ENCODE assay signal across 19 mouse cellular contexts in genomic region chr10:99635796-99636195, GRCm38 (mm10).
DNase-seq lines count a peak whose midpoint lies in the region; ATAC-seq and TF ChIP-seq lines count a peak whose summit lies in the region.
"Had no signal": no experiment of that assay in that cellular context is flagged by ENCODE, and none has a peak within 500 bp of the region (broad histone marks: within the 10 kb centered on the region; RNA-seq: fewer than 3 reads in every experiment).

No protein-coding gene starts in this region.

- no peak for ATAC-seq in cerebellum, adult (ENCODE audit: insufficient number of reproducible peaks, low FRiP score, low TSS enrichment)
- no peak for ATAC-seq in forebrain, postnatal 0 days
- ATAC-seq in monocyte, adult 5-6 weeks (replicated peaks; ENCODE audit: insufficient number of reproducible peaks, low FRiP score, low TSS enrichment, poor library complexity, severe bottlenecking), result no peak
- ATAC-seq: intestine, embryonic 15.5 days had no signal

- H3K4me1 ChIP-seq in forebrain, postnatal 0 days (ENCODE audit: insufficient read depth), result peaks cover 8% of the 10 kb centered on the region
- peaks cover 6% of the 10 kb centered on the region for H3K4me1 ChIP-seq in forebrain, embryonic 10.5 days
- H3K4me1 ChIP-seq: embryonic facial prominence, embryonic 12.5 days; heart, embryonic 10.5 days; hindbrain, embryonic 12.5 days; intestine, embryonic 15.5 days had no signal

- H3K4me3 ChIP-seq in forebrain, postnatal 0 days (ENCODE audit: low read depth, low read length), result no peak overlapping the region
- H3K4me3 ChIP-seq in forebrain, embryonic 10.5 days, result no peak overlapping the region
- H3K4me3 ChIP-seq: embryonic facial prominence, embryonic 12.5 days; heart, embryonic 10.5 days; hindbrain, embryonic 12.5 days; intestine, embryonic 15.5 days had no signal

- H3K27ac ChIP-seq in forebrain, postnatal 0 days (ENCODE audit: low read depth, low read length), result no peak overlapping the region
- no peak overlapping the region for H3K27ac ChIP-seq in forebrain, embryonic 10.5 days
- H3K27ac ChIP-seq: embryonic facial prominence, embryonic 12.5 days; heart, embryonic 10.5 days; hindbrain, embryonic 12.5 days; intestine, embryonic 15.5 days had no signal

- TF ChIP-seq CTCF in forebrain, postnatal 0 days (IDR thresholded peaks at IDR 0.05; ENCODE audit: low read depth), result no peak

- WGBS in forebrain, postnatal 0 days, result 45% methylated on average over 4 of the region's 4 CpGs
- 91% methylated on average over 4 of the region's 4 CpGs for WGBS in forebrain, embryonic 10.5 days

- DNase-seq in cerebellum, postnatal 14 days, result peak; percentile 12 to 20
- peak; percentile 11 for DNase-seq in forebrain, postnatal 0 days
- DNase-seq in forebrain, embryonic 10.5 days (ENCODE audit: extremely low spot score, low spot score), result no peak
- peak; percentile 16 for DNase-seq in ovary, postnatal 14 days (ENCODE audit: low spot score)
- no peak for DNase-seq in ovary, postnatal 36 days (ENCODE audit: low spot score)
- no peak for DNase-seq in left cerebral cortex, adult 11 months (ENCODE audit: low spot score)
- DNase-seq: adrenal gland, postnatal 10 days; cerebellum, adult 18-20 months; cerebellum, adult 9-11 months; gastrocnemius, postnatal 36 days; heart, adult 11 months; heart, postnatal 10 days; heart, postnatal 4 days had no signal

- H3K36me3 ChIP-seq in forebrain, postnatal 0 days (ENCODE audit: insufficient read depth), result no peaks in the 10 kb centered on the region
- H3K36me3 ChIP-seq in forebrain, embryonic 10.5 days (replicated peaks), result no peaks in the 10 kb centered on the region
- H3K36me3 ChIP-seq: embryonic facial prominence, embryonic 12.5 days; heart, embryonic 10.5 days; hindbrain, embryonic 12.5 days; intestine, embryonic 15.5 days had no signal

- no peak overlapping the region for H3K4me2 ChIP-seq in forebrain, postnatal 0 days (ENCODE audit: low read depth)
- H3K4me2 ChIP-seq: embryonic facial prominence, embryonic 12.5 days; hindbrain, embryonic 12.5 days; intestine, embryonic 15.5 days had no signal

- no peaks in the 10 kb centered on the region for H3K9me3 ChIP-seq in forebrain, postnatal 0 days (ENCODE audit: low read length)
- H3K9me3 ChIP-seq in forebrain, embryonic 10.5 days, result no peaks in the 10 kb centered on the region
- H3K9me3 ChIP-seq: embryonic facial prominence, embryonic 12.5 days; heart, embryonic 10.5 days; hindbrain, embryonic 12.5 days; intestine, embryonic 15.5 days had no signal

- H3K9ac ChIP-seq in forebrain, postnatal 0 days, result no peak overlapping the region
- H3K9ac ChIP-seq: embryonic facial prominence, embryonic 12.5 days; hindbrain, embryonic 12.5 days; intestine, embryonic 15.5 days had no signal

- H3K27me3 ChIP-seq in forebrain, postnatal 0 days (ENCODE audit: insufficient read depth, low read length), result no peaks in the 10 kb centered on the region
- no peaks in the 10 kb centered on the region; the same call in 1 of the 2 replicates for H3K27me3 ChIP-seq in forebrain, embryonic 10.5 days (ENCODE audit: poor library complexity, severe bottlenecking)
- H3K27me3 ChIP-seq: embryonic facial prominence, embryonic 12.5 days; hindbrain, embryonic 12.5 days; intestine, embryonic 15.5 days had no signal

Comparison
In these comparisons a context has a peak if more than half of its experiments do, and no peak if none do; other contexts are left out.
1. DNase-seq: peak in cerebellum, postnatal 14 days (2 of 2), forebrain, postnatal 0 days (single experiment) and ovary, postnatal 14 days (single experiment); none in forebrain, embryonic 10.5 days (single experiment), ovary, postnatal 36 days (single experiment) and left cerebral cortex, adult 11 months (single experiment).